Mouse (Mus musculus) lung, embryonic 14.5 days (tissue): ENCODE results near the gene Taf3. TPM values are rescaled to one million over a fixed set of nuclear protein-coding genes. Genes with fewer than 3 reads are reported as not detected.

ENCODE experiments used
- ATAC-seq: fragments of 200-750 bp; cut with Nextera tagmentation; 2 replicates; pipeline ENCODE4 v1.8.0; 2017; ENCODE audit warnings: mild to moderate bottlenecking, moderate TSS enrichment, moderate library complexity; ENCODE audit not compliant: insufficient read depth
- DNase-seq: peaks from one replicate; pipeline ENCODE4 v3.0.0-alpha.2; 2015
- H3K27ac ChIP-seq: fragments of 300-500 bp; sonication (generic); 2 replicates; pipeline ENCODE4 v1.5.1; 2014; ENCODE audit warnings: low read depth, mild to moderate bottlenecking, moderate library complexity
- H3K27me3 ChIP-seq: fragments of 300-500 bp; sonication (generic); 2 replicates; pipeline ENCODE4 v1.6.1; 2014; ENCODE audit warnings: low read length, control low read depth; ENCODE audit not compliant: insufficient read depth
- H3K36me3 ChIP-seq: fragments of 300-500 bp; sonication (generic); 2 replicates; pipeline ENCODE4 v1.6.1; 2014; ENCODE audit warnings: control low read depth; ENCODE audit not compliant: insufficient read depth
- H3K4me1 ChIP-seq: fragments of 300-500 bp; sonication (generic); 2 replicates; pipeline ENCODE4 v1.6.1; 2014; ENCODE audit warnings: antibody characterized with exemption, control low read depth; ENCODE audit not compliant: insufficient read depth
- H3K4me2 ChIP-seq: fragments of 300-500 bp; sonication (generic); 2 replicates; pipeline ENCODE4 v1.6.1; 2014; ENCODE audit warnings: mild to moderate bottlenecking
- H3K4me3 ChIP-seq: fragments of 300-500 bp; sonication (generic); 2 replicates; pipeline ENCODE4 v1.5.1; 2014; ENCODE audit warnings: low read depth, low read length
- H3K9ac ChIP-seq: fragments of 300-500 bp; sonication (generic); 2 replicates; pipeline ENCODE4 v1.6.1; 2014
- H3K9me3 ChIP-seq: fragments of 300-500 bp; sonication (generic); 2 replicates; pipeline ENCODE4 v1.6.1; 2016; ENCODE audit warnings: low read depth, low read length, control low read depth
- CTCF ChIP-seq: IDR thresholded peaks from 2 replicates; pipeline ENCODE4 v1.5.1; 2016; ENCODE audit warnings: antibody characterized with exemption, low read depth
- WGBS: fragments of 180-500 bp; shearing (Covaris S2); extraction: QIAGEN DNeasy Blood & Tissue Kit; methylation state at CpG from one replicate; pipeline ENCODE4 v1.1.7; 2014; 5-methylcytosine and 5-hydroxymethylcytosine counted together
- polyA plus RNA-seq: library from polyadenylated mRNA; unstranded; fragments of >200 nt; fragmentation: Nextera tagmentation; extraction: Ambion mirVana; gene quantifications from 2 replicates; pipeline ENCODE4 v1.2.1, GENCODE M21; 2014

Taf3 gene
- polyA plus RNA-seq, 1 experiment from 2014 or later, result 16.0 TPM

GRCm38 (mm10) chr2:9958011-9958410 lies 90.4 kb downstream of the Taf3 start:
- Histone ChIP-seq H3K27ac (no peak overlapping the region), H3K9me3 (no peaks in the 10 kb centered on the region), H3K4me2 (no peak overlapping the region), H3K4me3 (no peak overlapping the region), H3K36me3 (no peaks in the 10 kb centered on the region), H3K27me3 (no peaks in the 10 kb centered on the region), H3K9ac (no peak overlapping the region), H3K4me1 (no peaks in the 10 kb centered on the region)
- no peak for ATAC-seq
- no peak for DNase-seq
- 83% methylated on average over 6 of the region's 6 CpGs for WGBS
- no peak for TF ChIP-seq CTCF

GRCm38 (mm10) chr2:9956546-9956945 lies 91.8 kb downstream of the Taf3 start:
- DNase-seq, result no peak
- Histone ChIP-seq H3K27ac (no peak overlapping the region), H3K4me1 (no peaks in the 10 kb centered on the region), H3K36me3 (0 out of 2 replicates have a peak, but pooled peaks cover 4% of the 10 kb centered on the region), H3K4me3 (no peak overlapping the region), H3K4me2 (no peak overlapping the region), H3K9ac (no peak overlapping the region), H3K9me3 (no peaks in the 10 kb centered on the region), H3K27me3 (no peaks in the 10 kb centered on the region)
- WGBS, result 31% methylated on average over 2 of the region's 2 CpGs
- no peak for TF ChIP-seq CTCF
- no peak for ATAC-seq

DNA sequence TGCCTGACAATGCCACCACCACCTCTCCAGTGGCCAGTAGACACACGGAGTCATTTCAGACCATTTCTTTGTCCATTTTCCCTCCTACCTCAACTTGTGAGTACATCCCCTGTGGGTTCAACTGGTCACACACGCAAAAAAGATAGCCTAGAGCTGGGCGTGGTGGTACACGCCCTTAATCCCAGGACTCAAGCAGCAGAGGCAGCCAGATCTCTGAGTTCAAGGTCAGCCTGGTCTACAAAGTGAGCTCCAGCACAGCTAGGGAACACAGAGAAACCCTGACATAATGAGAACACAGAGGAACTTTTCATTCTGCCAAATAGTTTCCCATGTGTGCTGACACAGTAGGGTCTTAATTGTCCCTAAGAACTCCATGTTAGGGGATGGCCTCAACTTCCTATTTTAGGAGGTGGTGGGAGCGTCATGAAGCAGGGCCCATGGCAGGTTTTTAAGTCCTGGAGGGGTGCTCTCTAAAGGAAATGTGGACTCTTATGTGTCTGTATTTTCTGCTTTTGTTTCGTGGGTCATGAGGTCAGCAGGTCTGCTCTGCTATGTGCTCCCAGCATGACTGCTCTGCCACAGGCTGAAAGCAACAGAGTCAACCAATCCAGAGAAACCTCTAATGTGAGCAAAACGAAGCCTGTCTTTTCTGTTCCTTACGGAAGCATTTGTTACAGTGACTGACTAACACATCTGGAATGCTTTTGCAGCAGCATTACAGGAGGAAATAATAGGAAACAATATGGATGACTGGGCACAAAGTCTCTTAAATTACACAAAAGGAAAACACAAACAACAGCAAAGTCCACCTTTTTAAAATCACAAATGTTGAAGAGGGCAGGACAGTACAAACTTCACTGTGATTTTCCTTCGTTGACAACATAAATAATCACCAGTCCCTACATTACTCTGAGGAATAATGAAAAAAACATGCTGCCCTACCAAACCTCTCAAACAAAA lies 92.5 kb downstream of the Taf3 start:
- DNase-seq (no peak), ATAC-seq (no peak)
- H3K27me3 ChIP-seq, result no peaks in the 10 kb centered on the region
- H3K4me3 ChIP-seq, result no peak overlapping the region
- H3K36me3 ChIP-seq, result 0 out of 2 replicates have a peak, but pooled peaks cover 4% of the 10 kb centered on the region
- 65% methylated on average over 9 of the region's 9 CpGs for WGBS
- no peak overlapping the region for H3K9ac ChIP-seq
- no peaks in the 10 kb centered on the region for H3K4me1 ChIP-seq
- H3K27ac ChIP-seq, result no peak overlapping the region
- TF ChIP-seq CTCF, result no peak
- H3K9me3 ChIP-seq, result no peaks in the 10 kb centered on the region
- H3K4me2 ChIP-seq, result no peak overlapping the region

GRCm38 (mm10) chr2:9946739-9947138 lies 101.7 kb downstream of the Taf3 start:
- TF ChIP-seq CTCF, result no peak
- ATAC-seq, result no peak
- 60% methylated on average over 3 of the region's 3 CpGs for WGBS
- Histone ChIP-seq H3K4me3 (no peak overlapping the region), H3K9me3 (no peaks in the 10 kb centered on the region), H3K36me3 (no peaks in the 10 kb centered on the region), H3K4me2 (no peak overlapping the region), H3K9ac (no peak overlapping the region), H3K27ac (no peak overlapping the region), H3K4me1 (no peaks in the 10 kb centered on the region), H3K27me3 (no peaks in the 10 kb centered on the region)
- DNase-seq, result no peak

GRCm38 (mm10) chr2:9945611-9946010 lies 102.8 kb downstream of the Taf3 start:
- Histone ChIP-seq H3K4me2 (no peak overlapping the region), H3K4me1 (no peaks in the 10 kb centered on the region), H3K36me3 (no peaks in the 10 kb centered on the region), H3K4me3 (no peak overlapping the region), H3K9ac (no peak overlapping the region), H3K27me3 (no peaks in the 10 kb centered on the region), H3K27ac (no peak overlapping the region), H3K9me3 (no peaks in the 10 kb centered on the region)
- WGBS, result 84% methylated on average over 4 of the region's 4 CpGs
- no peak for DNase-seq
- no peak for ATAC-seq
- TF ChIP-seq CTCF, result no peak

GRCm38 (mm10) chr2:9943011-9943410 lies 105.4 kb downstream of the Taf3 start:
- 69% methylated on average over 1 of the region's 1 CpGs for WGBS
- H3K9ac ChIP-seq, result no peak overlapping the region
- ATAC-seq (no peak), DNase-seq (no peak)
- H3K4me2 ChIP-seq, result no peak overlapping the region
- no peak overlapping the region for H3K4me3 ChIP-seq
- 0 out of 2 replicates have a peak, but pooled peaks cover 11% of the 10 kb centered on the region for H3K36me3 ChIP-seq
- no peak overlapping the region for H3K27ac ChIP-seq
- no peaks in the 10 kb centered on the region for H3K4me1 ChIP-seq
- TF ChIP-seq CTCF, result no peak
- H3K27me3 ChIP-seq, result no peaks in the 10 kb centered on the region
- no peaks in the 10 kb centered on the region for H3K9me3 ChIP-seq

GRCm38 (mm10) chr2:9939250-9939649 lies 109.1 kb downstream of the Taf3 start:
- Histone ChIP-seq H3K4me3 (no peak overlapping the region), H3K9me3 (no peaks in the 10 kb centered on the region), H3K4me1 (no peaks in the 10 kb centered on the region), H3K27me3 (no peaks in the 10 kb centered on the region), H3K36me3 (0 out of 2 replicates have a peak, but pooled peaks cover 11% of the 10 kb centered on the region), H3K4me2 (no peak overlapping the region), H3K9ac (no peak overlapping the region), H3K27ac (no peak overlapping the region)
- ATAC-seq (no peak), DNase-seq (no peak)
- no peak for TF ChIP-seq CTCF
- 66% methylated on average over 4 of the region's 4 CpGs for WGBS
